Mouse (Mus musculus) forebrain, embryonic 10.5 days (tissue): ENCODE results near the gene Slc38a6. TPM values are rescaled to one million over a fixed set of nuclear protein-coding genes. Genes with fewer than 3 reads are reported as not detected.

ENCODE experiments used
- polyA plus RNA-seq: library from polyadenylated mRNA; unstranded; fragments of >200 nt; fragmentation: Nextera tagmentation; extraction: Ambion mirVana; gene quantifications from 2 replicates; pipeline ENCODE4 v1.2.1, GENCODE M21; 2016

The Slc38a6 gene
- polyA plus RNA-seq, 1 experiment from 2014 or later: 8.9 TPM

Other genes with a start within 250 kb of the Slc38a6 start
- 10.7 and 11.4 TPM in 2 replicates for gene Six1, start 232.9 kb upstream of the Slc38a6 start, polyA plus RNA-seq
- gene Six4, start 173.3 kb upstream of the Slc38a6 start, polyA plus RNA-seq: 7.0 and 7.6 TPM in 2 replicates
- gene Mnat1, start 163.1 kb upstream of the Slc38a6 start, polyA plus RNA-seq: 35.8 and 37.5 TPM in 2 replicates
- 22.2 and 25.0 TPM in 2 replicates for gene Trmt5, start 69 bp upstream of the Slc38a6 start, polyA plus RNA-seq